9 mouse cellular contexts compared by ENCODE assay signal in genomic region chr6:37096840-37097305, GRCm38 (mm10).
DNase-seq lines count a peak whose midpoint lies in the region; ATAC-seq lines count a peak whose summit lies in the region.
"Had no signal": no experiment of that assay in that cellular context is flagged by ENCODE, and none has a peak within 500 bp of the region (broad histone marks: within the 10 kb centered on the region; RNA-seq: fewer than 3 reads in every experiment).

No protein-coding gene starts in this region.

- H3K27ac ChIP-seq in embryonic facial prominence, embryonic 13.5 days, result peak overlapping the region; percentile 58
- no peak overlapping the region for H3K27ac ChIP-seq in hindbrain, embryonic 15.5 days (replicated peaks)
- H3K27ac ChIP-seq: liver, embryonic 15.5 days had no signal

- no peaks in the 10 kb centered on the region for H3K9me3 ChIP-seq in embryonic facial prominence, embryonic 13.5 days
- no peaks in the 10 kb centered on the region for H3K9me3 ChIP-seq in hindbrain, embryonic 15.5 days
- H3K9me3 ChIP-seq: liver, embryonic 15.5 days had no signal

- 39% methylated on average over 12 of the region's 12 CpGs for WGBS in embryonic facial prominence, embryonic 13.5 days
- 40% methylated on average over 12 of the region's 12 CpGs for WGBS in hindbrain, embryonic 15.5 days

- no peaks in the 10 kb centered on the region for H3K36me3 ChIP-seq in embryonic facial prominence, embryonic 13.5 days
- H3K36me3 ChIP-seq in hindbrain, embryonic 15.5 days, result no peaks in the 10 kb centered on the region
- H3K36me3 ChIP-seq: liver, embryonic 15.5 days had no signal

- H3K4me1 ChIP-seq in embryonic facial prominence, embryonic 13.5 days, result peaks cover 8% of the 10 kb centered on the region; the same call in 1 of the 2 replicates
- peaks cover 9% of the 10 kb centered on the region for H3K4me1 ChIP-seq in hindbrain, embryonic 15.5 days (replicated peaks)
- H3K4me1 ChIP-seq: liver, embryonic 15.5 days had no signal

- H3K4me3 ChIP-seq in embryonic facial prominence, embryonic 13.5 days, result peak overlapping the region; percentile 9; the same call in 1 of the 2 replicates
- no peak overlapping the region for H3K4me3 ChIP-seq in hindbrain, embryonic 15.5 days
- H3K4me3 ChIP-seq: liver, embryonic 15.5 days had no signal

- peak overlapping the region; percentile 42 for H3K4me2 ChIP-seq in embryonic facial prominence, embryonic 13.5 days
- H3K4me2 ChIP-seq in hindbrain, embryonic 15.5 days, result peak overlapping the region; percentile 32
- H3K4me2 ChIP-seq: liver, embryonic 15.5 days had no signal

- peak; percentile 7 for DNase-seq in gastrocnemius, postnatal 10 days
- no peak for DNase-seq in gastrocnemius, adult 18-20 months (ENCODE audit: low spot score)
- peak; percentile 18 for DNase-seq in mesoderm, embryonic 11.5 days (ENCODE audit: low read depth, low spot score)
- no peak for DNase-seq in adrenal gland, postnatal 14 days
- DNase-seq in yolk sac, embryonic 10.5 days (ENCODE audit: low spot score), result no peak
- no peak for DNase-seq in adrenal gland, postnatal 36 days

- no peak; the same call in 1 of the 2 replicates for ATAC-seq in embryonic facial prominence, embryonic 13.5 days (ENCODE audit: insufficient number of reproducible peaks, insufficient read depth, low FRiP score, low TSS enrichment, low read depth)
- ATAC-seq in hindbrain, embryonic 15.5 days (ENCODE audit: low FRiP score, low read depth), result peak; percentile 67; the same call in 1 of the 2 replicates

- no peaks in the 10 kb centered on the region for H3K27me3 ChIP-seq in embryonic facial prominence, embryonic 13.5 days
- no peaks in the 10 kb centered on the region for H3K27me3 ChIP-seq in hindbrain, embryonic 15.5 days
- H3K27me3 ChIP-seq: liver, embryonic 15.5 days had no signal

- H3K9ac ChIP-seq in embryonic facial prominence, embryonic 13.5 days, result no peak overlapping the region; the same call in 1 of the 2 replicates
- no peak overlapping the region for H3K9ac ChIP-seq in hindbrain, embryonic 15.5 days
- H3K9ac ChIP-seq: liver, embryonic 15.5 days had no signal

Comparison
In these comparisons a context has a peak if more than half of its experiments do, and no peak if none do; other contexts are left out.
1. DNase-seq: peak in gastrocnemius, postnatal 10 days (single experiment) and mesoderm, embryonic 11.5 days (single experiment); none in gastrocnemius, adult 18-20 months (single experiment), adrenal gland, postnatal 14 days (single experiment), yolk sac, embryonic 10.5 days (single experiment) and adrenal gland, postnatal 36 days (0 of 2).